Mouse (Mus musculus): ENCODE measurements at regions not wholly inside any gene's neighbourhood (a gene's known extent, or its start where the extent isn't known, plus 50 kb on each side); places are given as distances from the start of the nearest gene placed in this dataset.
"Not testable (repeated sequence)": the region's sequence is repeated elsewhere in the genome, so short reads cannot be mapped to it uniquely, and the experiment has no call there.

DNA sequence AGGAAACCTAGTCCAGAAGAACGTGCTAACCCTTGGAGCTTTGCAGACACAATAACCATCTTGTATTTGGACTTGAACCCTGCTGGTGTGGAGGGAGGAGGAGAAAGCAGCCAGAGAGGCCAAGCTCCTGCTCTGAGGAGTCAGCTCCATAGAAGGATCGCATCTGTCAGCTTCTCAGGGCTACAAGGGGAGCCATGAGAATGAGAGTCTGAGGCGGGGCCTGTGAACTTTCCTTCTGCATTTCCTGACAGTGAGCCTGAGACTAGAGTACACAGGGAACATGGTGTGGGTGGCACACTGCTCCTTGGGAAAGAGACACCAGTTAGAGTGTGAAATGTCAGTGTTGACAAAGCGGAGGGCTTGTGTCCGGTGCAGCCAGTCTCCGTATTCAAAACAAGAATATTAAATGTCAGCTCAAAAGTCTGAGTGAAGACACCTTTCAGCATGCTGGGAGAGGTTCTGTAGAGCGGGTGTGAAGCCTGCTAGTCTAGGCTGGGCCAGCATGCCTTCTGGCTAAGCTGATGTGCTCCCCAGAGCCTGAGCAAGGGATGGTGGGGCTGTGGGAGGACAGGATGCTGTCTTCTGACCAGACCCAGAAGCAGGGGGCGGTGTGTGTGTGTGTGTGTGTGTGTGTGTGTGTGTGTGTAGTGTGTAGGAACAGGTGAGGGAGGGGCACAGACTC lies 198.5 kb downstream of the Adgrd1 start:
- H3K27me3 ChIP-seq (replicated peaks); H3K27ac ChIP-seq (replicated peaks); H3K4me3 ChIP-seq; H3K4me1 ChIP-seq; H3K9ac ChIP-seq; ATAC-seq (ENCODE audit: extremely low read depth, insufficient number of reproducible peaks, low FRiP score, low TSS enrichment); H3K4me2 ChIP-seq; H3K36me3 ChIP-seq; H3K9me3 ChIP-seq: not testable (repeated sequence)
- WGBS = 50% methylated on average over 8 of the region's 8 CpGs

GRCm38 (mm10) chr5:129297657-129298349 lies 201.3 kb downstream of the Adgrd1 start:
- Histone ChIP-seq H3K9ac (no peak overlapping the region), H3K4me2 (no peak overlapping the region), H3K4me1 (no peaks in the 10 kb centered on the region; the same call in 1 of the 2 replicates), H3K4me3 (no peak overlapping the region), H3K27ac (replicated peaks) (no peak overlapping the region), H3K27me3 (replicated peaks) (no peaks in the 10 kb centered on the region), H3K36me3 (no peaks in the 10 kb centered on the region), H3K9me3 (no peaks in the 10 kb centered on the region)
- 28% methylated on average over 11 of the region's 11 CpGs for WGBS
- ATAC-seq (ENCODE audit: extremely low read depth, insufficient number of reproducible peaks, low FRiP score, low TSS enrichment) = no peak

DNA sequence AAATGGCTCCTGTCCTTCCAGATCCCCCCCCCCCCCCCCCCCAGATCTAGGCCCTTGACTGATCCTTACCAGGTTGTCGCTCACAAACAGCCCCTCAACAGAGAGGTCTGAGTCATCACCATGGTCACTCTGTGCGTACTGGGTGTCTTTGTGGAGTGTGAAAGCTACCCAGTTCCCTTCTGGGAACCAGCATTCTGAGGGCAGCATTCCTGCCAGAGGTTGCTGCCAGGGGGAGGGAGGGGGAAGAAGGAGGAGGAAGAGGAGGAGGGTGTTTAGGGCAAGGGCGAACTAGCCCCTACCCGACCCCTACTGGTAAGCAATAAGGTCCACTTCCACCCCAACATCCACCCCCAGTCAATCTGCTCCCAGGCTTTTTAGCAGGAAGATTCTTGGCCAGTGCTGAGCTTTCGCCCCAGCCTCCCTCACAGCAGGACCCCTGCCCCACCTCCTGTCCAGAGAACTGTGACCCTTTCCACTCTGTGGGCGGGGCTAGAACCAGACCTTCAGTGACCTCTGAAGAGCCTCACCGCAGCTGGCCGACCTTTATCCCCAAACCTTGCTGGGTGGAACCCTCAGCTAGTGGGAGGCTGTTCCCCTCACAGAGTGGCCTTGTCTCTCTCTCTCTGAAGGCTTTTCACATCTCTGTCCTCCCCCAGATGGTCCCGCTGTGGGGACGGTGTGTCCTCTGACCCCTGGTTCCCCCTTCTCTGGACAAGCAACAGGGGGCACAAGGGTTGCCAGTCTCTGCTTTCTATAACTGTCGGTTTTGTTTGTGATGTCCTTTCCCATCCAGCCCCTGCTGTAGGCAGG lies 202.2 kb upstream of the Sfswap start:
- peaks cover 5% of the 10 kb centered on the region; the same call in 1 of the 2 replicates for H3K4me1 ChIP-seq
- ATAC-seq (ENCODE audit: extremely low read depth, insufficient number of reproducible peaks, low FRiP score, low TSS enrichment) = no peak
- H3K27ac ChIP-seq (replicated peaks) = no peak overlapping the region
- H3K36me3 ChIP-seq = no peaks in the 10 kb centered on the region
- 11% methylated on average over 11 of the region's 11 CpGs for WGBS
- H3K9ac ChIP-seq = no peak overlapping the region
- H3K9me3 ChIP-seq = no peaks in the 10 kb centered on the region
- no peak overlapping the region for H3K4me3 ChIP-seq
- H3K27me3 ChIP-seq (replicated peaks) = no peaks in the 10 kb centered on the region
- H3K4me2 ChIP-seq = no peak overlapping the region

DNA sequence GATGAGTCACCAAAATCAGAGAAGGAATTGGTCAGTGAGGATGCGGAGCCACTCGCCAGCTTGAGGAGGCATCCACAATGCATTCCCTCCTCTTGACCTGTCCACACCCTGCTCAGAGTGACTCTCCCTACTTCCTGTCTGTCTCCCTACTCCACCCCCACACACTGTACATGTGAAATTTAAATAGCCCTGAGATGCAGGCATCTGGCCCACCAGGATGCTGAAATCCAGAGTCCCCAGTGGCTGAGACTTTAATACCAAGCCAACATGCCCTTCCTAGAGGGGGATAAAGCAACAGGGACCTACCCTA lies 201.6 kb upstream of the Sfswap start:
- H3K27ac ChIP-seq (replicated peaks) = no peak overlapping the region
- no peak overlapping the region for H3K4me2 ChIP-seq
- no peaks in the 10 kb centered on the region for H3K9me3 ChIP-seq
- H3K27me3 ChIP-seq (replicated peaks) = no peaks in the 10 kb centered on the region
- no peak overlapping the region for H3K4me3 ChIP-seq
- WGBS = 13% methylated on average over 2 of the region's 2 CpGs
- H3K36me3 ChIP-seq = no peaks in the 10 kb centered on the region
- no peak for ATAC-seq (ENCODE audit: extremely low read depth, insufficient number of reproducible peaks, low FRiP score, low TSS enrichment)
- peaks cover 5% of the 10 kb centered on the region; the same call in 1 of the 2 replicates for H3K4me1 ChIP-seq
- no peak overlapping the region for H3K9ac ChIP-seq

DNA sequence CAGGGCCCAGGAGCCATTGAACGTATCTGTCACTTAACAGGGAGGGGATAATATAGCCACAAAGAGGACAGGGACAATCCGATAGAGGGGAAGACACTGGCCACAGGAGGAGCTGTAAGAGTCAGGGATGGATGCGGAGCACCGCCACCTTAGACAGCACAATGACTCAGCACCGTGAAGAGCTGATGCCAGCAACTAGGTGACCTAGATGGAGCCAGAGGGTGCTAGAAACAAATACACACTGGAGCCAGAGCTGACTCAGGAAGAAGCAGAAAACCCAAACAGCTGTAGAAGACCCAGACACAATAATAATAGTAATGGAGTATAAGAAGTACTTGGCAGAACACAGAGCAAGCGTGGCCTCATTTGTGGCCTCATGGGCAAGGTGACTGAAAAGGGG lies 200.6 kb upstream of the Sfswap start:
- no peak for ATAC-seq (ENCODE audit: extremely low read depth, insufficient number of reproducible peaks, low FRiP score, low TSS enrichment)
- H3K4me2 ChIP-seq = no peak overlapping the region
- peaks cover 5% of the 10 kb centered on the region; the same call in 1 of the 2 replicates for H3K4me1 ChIP-seq
- no peak overlapping the region for H3K9ac ChIP-seq
- H3K4me3 ChIP-seq = no peak overlapping the region
- no peak overlapping the region for H3K27ac ChIP-seq (replicated peaks)
- 76% methylated on average over 6 of the region's 6 CpGs for WGBS
- H3K9me3 ChIP-seq = no peaks in the 10 kb centered on the region
- H3K36me3 ChIP-seq = no peaks in the 10 kb centered on the region
- H3K27me3 ChIP-seq (replicated peaks) = no peaks in the 10 kb centered on the region

- H3K4me1 ChIP-seq = no peaks in the 10 kb centered on the region
- no peaks in the 10 kb centered on the region for H3K36me3 ChIP-seq
- no peak for ATAC-seq (ENCODE audit: extremely low read depth, insufficient number of reproducible peaks, low FRiP score, low TSS enrichment)
- no peak overlapping the region for H3K4me3 ChIP-seq
- H3K9me3 ChIP-seq = no peaks in the 10 kb centered on the region
- no peak overlapping the region for H3K9ac ChIP-seq
- H3K27me3 ChIP-seq (replicated peaks) = peaks cover 6% of the 10 kb centered on the region; the same call in 1 of the 2 replicates
- no peak overlapping the region for H3K4me2 ChIP-seq
- WGBS = 45% methylated on average over 9 of the region's 9 CpGs
- no peak overlapping the region for H3K27ac ChIP-seq (replicated peaks)
Measured at GRCm38 (mm10) chr5:129315626-129316025, 185.4 kb upstream of the Sfswap start.

- peaks cover 10% of the 10 kb centered on the region; the same call in 1 of the 2 replicates for H3K27me3 ChIP-seq (replicated peaks)
- no peak for ATAC-seq (ENCODE audit: extremely low read depth, insufficient number of reproducible peaks, low FRiP score, low TSS enrichment)
- H3K27ac ChIP-seq (replicated peaks) = no peak overlapping the region
- WGBS = 15% methylated on average over 11 of the region's 11 CpGs
- peaks cover 4% of the 10 kb centered on the region; the same call in 1 of the 2 replicates for H3K9me3 ChIP-seq
- H3K4me3 ChIP-seq = no peak overlapping the region
- no peaks in the 10 kb centered on the region for H3K36me3 ChIP-seq
- H3K4me1 ChIP-seq = no peaks in the 10 kb centered on the region
- no peak overlapping the region for H3K4me2 ChIP-seq
- no peak overlapping the region for H3K9ac ChIP-seq
Measured at GRCm38 (mm10) chr5:129331094-129331523, 169.9 kb upstream of the Sfswap start.

GRCm38 (mm10) chr5:129332014-129332413 lies 169.0 kb upstream of the Sfswap start:
- no peaks in the 10 kb centered on the region for H3K4me1 ChIP-seq
- no peak overlapping the region for H3K27ac ChIP-seq (replicated peaks)
- no peak overlapping the region for H3K4me2 ChIP-seq
- 85% methylated on average over 3 of the region's 3 CpGs for WGBS
- no peak overlapping the region for H3K9ac ChIP-seq
- no peak for ATAC-seq (ENCODE audit: extremely low read depth, insufficient number of reproducible peaks, low FRiP score, low TSS enrichment)
- H3K4me3 ChIP-seq = no peak overlapping the region
- no peaks in the 10 kb centered on the region for H3K36me3 ChIP-seq
- peaks cover 5% of the 10 kb centered on the region; the same call in 1 of the 2 replicates for H3K27me3 ChIP-seq (replicated peaks)
- peaks cover 4% of the 10 kb centered on the region; the same call in 1 of the 2 replicates for H3K9me3 ChIP-seq

DNA sequence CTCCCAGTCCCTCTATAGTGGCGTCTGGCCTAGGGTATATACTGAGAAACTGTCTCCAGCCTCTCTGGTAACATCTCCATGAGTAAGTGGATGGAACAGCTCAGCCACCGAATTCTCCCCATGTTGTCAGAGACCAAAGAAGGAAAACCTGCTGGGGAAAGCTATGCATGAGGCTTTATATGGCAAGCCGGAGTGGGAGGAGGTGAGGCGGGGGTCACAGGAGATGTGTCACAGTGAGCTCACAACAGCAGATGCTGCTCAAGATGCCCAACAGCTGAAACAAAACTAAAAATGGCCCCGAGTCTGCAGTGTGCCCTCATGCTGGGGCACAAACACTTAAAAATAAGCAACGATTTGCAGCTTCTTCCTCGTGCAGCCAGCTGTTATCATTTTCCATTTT lies 162.5 kb upstream of the Sfswap start:
- Histone ChIP-seq H3K9ac (no peak overlapping the region), H3K9me3 (no peaks in the 10 kb centered on the region), H3K27ac (replicated peaks) (no peak overlapping the region), H3K36me3 (no peaks in the 10 kb centered on the region), H3K4me3 (no peak overlapping the region), H3K4me1 (no peaks in the 10 kb centered on the region), H3K27me3 (replicated peaks) (0 out of 2 replicates have a peak, but pooled peaks cover 3% of the 10 kb centered on the region), H3K4me2 (no peak overlapping the region)
- WGBS = 52% methylated on average over 7 of the region's 7 CpGs
- no peak for ATAC-seq (ENCODE audit: extremely low read depth, insufficient number of reproducible peaks, low FRiP score, low TSS enrichment)

DNA sequence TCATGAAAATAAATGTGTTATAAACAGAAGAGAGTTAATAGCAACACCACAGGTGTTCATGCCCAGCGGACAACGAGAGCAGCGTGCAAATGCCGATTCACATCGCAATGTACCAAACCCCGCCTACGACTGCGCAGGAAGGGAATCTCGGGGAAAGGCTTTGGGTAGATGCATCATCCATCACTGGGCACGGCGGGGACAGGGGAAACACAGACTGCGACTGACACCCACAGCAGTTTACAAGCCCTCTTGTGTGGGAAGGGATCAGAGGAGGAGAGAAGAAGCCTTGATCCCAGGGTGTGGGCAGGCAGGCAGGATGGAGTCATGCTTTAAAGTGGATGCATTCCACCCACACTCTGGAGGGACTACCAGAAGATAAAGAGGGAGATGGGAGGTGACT lies 157.0 kb upstream of the Sfswap start:
- Histone ChIP-seq H3K4me3 (no peak overlapping the region), H3K4me1 (no peaks in the 10 kb centered on the region), H3K27ac (replicated peaks) (no peak overlapping the region), H3K4me2 (no peak overlapping the region), H3K9ac (no peak overlapping the region), H3K36me3 (no peaks in the 10 kb centered on the region), H3K9me3 (no peaks in the 10 kb centered on the region), H3K27me3 (replicated peaks) (0 out of 2 replicates have a peak, but pooled peaks cover 3% of the 10 kb centered on the region)
- 77% methylated on average over 12 of the region's 12 CpGs for WGBS
- no peak for ATAC-seq (ENCODE audit: extremely low read depth, insufficient number of reproducible peaks, low FRiP score, low TSS enrichment)

- H3K36me3 ChIP-seq = no peaks in the 10 kb centered on the region
- no peak overlapping the region for H3K4me3 ChIP-seq
- ATAC-seq (ENCODE audit: extremely low read depth, insufficient number of reproducible peaks, low FRiP score, low TSS enrichment) = no peak
- no peak overlapping the region for H3K27ac ChIP-seq (replicated peaks)
- H3K27me3 ChIP-seq (replicated peaks) = no peaks in the 10 kb centered on the region
- H3K9ac ChIP-seq = no peak overlapping the region
- H3K4me2 ChIP-seq = no peak overlapping the region
- WGBS = 71% methylated on average over 12 of the region's 12 CpGs
- no peaks in the 10 kb centered on the region for H3K9me3 ChIP-seq
- H3K4me1 ChIP-seq = no peaks in the 10 kb centered on the region
Measured at GRCm38 (mm10) chr5:129350024-129350423, 151.0 kb upstream of the Sfswap start.
